Mouse (Mus musculus) brain, embryonic 14.5 days (tissue): ENCODE measurements around the gene Cend1.

Experiments
- CTCF ChIP-seq: fragments of 200-500 bp; IDR thresholded peaks from 2 replicates; pipeline ENCODE4 v1.5.1; 2012; ENCODE audit warnings: inconsistent platforms, mild to moderate bottlenecking, moderate library complexity, borderline replicate concordance; ENCODE audit not compliant: insufficient read depth, insufficient read length; ENCODE audit errors: extremely low read depth
- POLR2A ChIP-seq: fragments of 200-500 bp; IDR thresholded peaks from 2 replicates; pipeline ENCODE4 v1.6.1; 2012; ENCODE audit warnings: mild to moderate bottlenecking, inconsistent platforms, borderline replicate concordance; ENCODE audit not compliant: poor library complexity, insufficient read depth, insufficient read length, severe bottlenecking; ENCODE audit errors: extremely low read depth

DNA sequence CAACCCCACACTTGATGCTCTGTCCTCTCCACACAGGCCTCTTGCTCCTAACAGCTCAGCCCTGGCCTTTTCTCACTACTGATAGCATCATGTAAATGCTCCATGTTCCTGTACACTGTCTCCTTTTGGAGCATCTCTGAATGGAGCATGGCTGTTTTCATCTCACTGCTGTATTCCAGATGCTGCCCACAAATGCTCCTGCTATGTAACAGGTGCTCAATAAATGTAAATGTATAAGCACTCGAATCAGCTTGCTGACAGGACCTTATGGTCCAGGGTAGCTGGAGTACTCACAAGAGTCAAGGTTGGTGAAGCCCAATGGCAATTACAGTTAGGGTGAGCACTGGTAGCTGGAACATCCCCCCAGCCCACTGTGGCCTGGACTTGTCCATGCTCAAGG is 41.9 kb upstream of the Cend1 start:
- TF ChIP-seq CTCF (no peak), POLR2A (no peak)
